Mouse (Mus musculus): ENCODE data around the gene Itga9. TPM values are rescaled to one million over a fixed set of nuclear protein-coding genes. Genes with fewer than 3 reads are reported as not detected.

Gene Itga9
- polyA plus RNA-seq, 1 experiment from 2014 or later = 3.7 TPM

GRCm38 (mm10) chr9:118701791-118702190 is 95.3 kb downstream of the Itga9 start:
- 65% methylated on average over 2 of the region's 2 CpGs for WGBS
- Histone ChIP-seq H3K4me2 (ENCODE audit: low read depth, low read length) (no peak overlapping the region), H3K4me1 (ENCODE audit: control insufficient read depth, insufficient read depth, low read length) (peaks cover 33% of the 10 kb centered on the region), H3K9ac (ENCODE audit: low read depth, low read length) (no peak overlapping the region), H3K27ac (ENCODE audit: low read length) (peak overlapping the region; percentile 54; the same call in 1 of the 2 replicates), H3K4me3 (ENCODE audit: low read length) (no peak overlapping the region), H3K36me3 (ENCODE audit: control insufficient read depth, insufficient read depth, low read length) (no peaks in the 10 kb centered on the region), H3K9me3 (ENCODE audit: control insufficient read depth, low read length) (no peaks in the 10 kb centered on the region), H3K27me3 (replicated peaks; ENCODE audit: control insufficient read depth, insufficient read depth, low read length) (no peaks in the 10 kb centered on the region)
- ATAC-seq = no peak

- Histone ChIP-seq H3K36me3 (ENCODE audit: control insufficient read depth, insufficient read depth, low read length) (0 out of 2 replicates have a peak, but pooled peaks cover 1% of the 10 kb centered on the region), H3K27ac (ENCODE audit: low read length) (no peak overlapping the region), H3K9me3 (ENCODE audit: control insufficient read depth, low read length) (0 out of 2 replicates have a peak, but pooled peaks cover 2% of the 10 kb centered on the region), H3K4me1 (ENCODE audit: control insufficient read depth, insufficient read depth, low read length) (peaks cover 36% of the 10 kb centered on the region), H3K9ac (ENCODE audit: low read depth, low read length) (no peak overlapping the region), H3K4me3 (ENCODE audit: low read length) (no peak overlapping the region), H3K27me3 (replicated peaks; ENCODE audit: control insufficient read depth, insufficient read depth, low read length) (no peaks in the 10 kb centered on the region), H3K4me2 (ENCODE audit: low read depth, low read length) (no peak overlapping the region)
- WGBS = 91% methylated on average over 3 of the region's 3 CpGs
- no peak for ATAC-seq
Observed at GRCm38 (mm10) chr9:118703146-118703545, 96.7 kb downstream of the Itga9 start.

GRCm38 (mm10) chr9:118705381-118706074 is 99.0 kb downstream of the Itga9 start:
- Histone ChIP-seq H3K27ac (ENCODE audit: low read length) (peak overlapping the region; percentile 42; the same call in 1 of the 2 replicates), H3K4me3 (ENCODE audit: low read length) (no peak overlapping the region), H3K4me2 (ENCODE audit: low read depth, low read length) (peak overlapping the region; percentile 24), H3K4me1 (ENCODE audit: control insufficient read depth, insufficient read depth, low read length) (peaks cover 31% of the 10 kb centered on the region), H3K9me3 (ENCODE audit: control insufficient read depth, low read length) (0 out of 2 replicates have a peak, but pooled peaks cover 2% of the 10 kb centered on the region), H3K9ac (ENCODE audit: low read depth, low read length) (no peak overlapping the region), H3K36me3 (ENCODE audit: control insufficient read depth, insufficient read depth, low read length) (0 out of 2 replicates have a peak, but pooled peaks cover 3% of the 10 kb centered on the region), H3K27me3 (replicated peaks; ENCODE audit: control insufficient read depth, insufficient read depth, low read length) (no peaks in the 10 kb centered on the region)
- ATAC-seq = peak; percentile 83
- WGBS = 39% methylated on average over 14 of the region's 14 CpGs

DNA sequence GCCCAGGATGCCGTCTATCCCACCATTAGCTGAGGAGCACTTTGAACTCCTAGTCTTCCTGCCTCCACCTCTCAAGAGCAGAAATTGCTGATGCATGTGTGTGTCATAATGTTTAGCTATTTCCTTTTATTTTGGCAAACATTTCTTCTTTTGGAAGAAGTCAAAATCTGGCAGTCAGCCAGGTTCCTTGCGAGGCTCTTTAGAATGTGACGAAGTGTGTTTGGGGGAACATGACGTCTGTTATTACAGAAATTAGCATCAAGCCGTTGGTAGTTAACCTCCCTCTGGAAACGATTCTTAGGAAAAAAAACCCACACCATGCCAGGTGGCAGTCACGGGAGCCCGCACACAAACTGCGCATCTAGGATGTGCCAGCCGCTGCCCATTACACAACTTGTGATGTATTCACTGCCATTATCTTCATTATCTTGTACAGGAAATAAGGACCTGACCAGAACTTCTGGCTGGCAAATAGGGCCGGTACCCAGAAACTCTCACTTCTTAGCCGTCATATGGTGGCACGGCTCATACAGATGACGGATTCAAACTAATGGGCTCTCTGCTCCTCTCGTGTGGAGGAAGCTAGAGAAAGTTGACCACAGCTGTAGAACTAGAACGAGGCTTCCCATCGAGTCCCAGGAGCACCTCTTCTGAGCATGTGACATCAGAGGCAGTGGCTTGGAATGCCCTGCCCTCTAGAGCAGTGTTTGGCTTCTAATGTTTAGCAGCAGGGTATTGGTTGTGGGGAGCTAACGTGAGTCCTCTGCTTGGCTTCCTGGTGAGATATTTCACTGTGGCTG is 99.9 kb downstream of the Itga9 start:
- H3K36me3 ChIP-seq (ENCODE audit: control insufficient read depth, insufficient read depth, low read length) = 0 out of 2 replicates have a peak, but pooled peaks cover 3% of the 10 kb centered on the region
- 0 out of 2 replicates have a peak, but pooled peaks have one; percentile 40 for ATAC-seq
- H3K27ac ChIP-seq (ENCODE audit: low read length) = peak overlapping the region; percentile 1; the same call in 1 of the 2 replicates
- WGBS = 44% methylated on average over 18 of the region's 18 CpGs
- no peaks in the 10 kb centered on the region for H3K27me3 ChIP-seq (replicated peaks; ENCODE audit: control insufficient read depth, insufficient read depth, low read length)
- no peak overlapping the region for H3K4me2 ChIP-seq (ENCODE audit: low read depth, low read length)
- peaks cover 23% of the 10 kb centered on the region for H3K4me1 ChIP-seq (ENCODE audit: control insufficient read depth, insufficient read depth, low read length)
- no peak overlapping the region for H3K9ac ChIP-seq (ENCODE audit: low read depth, low read length)
- 0 out of 2 replicates have a peak, but pooled peaks cover 2% of the 10 kb centered on the region for H3K9me3 ChIP-seq (ENCODE audit: control insufficient read depth, low read length)
- H3K4me3 ChIP-seq (ENCODE audit: low read length) = no peak overlapping the region

GRCm38 (mm10) chr9:118710625-118711024 is 104.1 kb downstream of the Itga9 start:
- no peak for ATAC-seq
- Histone ChIP-seq H3K27ac (ENCODE audit: low read length) (no peak overlapping the region), H3K4me2 (ENCODE audit: low read depth, low read length) (no peak overlapping the region), H3K4me3 (ENCODE audit: low read length) (no peak overlapping the region), H3K27me3 (replicated peaks; ENCODE audit: control insufficient read depth, insufficient read depth, low read length) (no peaks in the 10 kb centered on the region), H3K4me1 (ENCODE audit: control insufficient read depth, insufficient read depth, low read length) (peaks cover 26% of the 10 kb centered on the region), H3K9ac (ENCODE audit: low read depth, low read length) (no peak overlapping the region), H3K36me3 (ENCODE audit: control insufficient read depth, insufficient read depth, low read length) (0 out of 2 replicates have a peak, but pooled peaks cover 3% of the 10 kb centered on the region), H3K9me3 (ENCODE audit: control insufficient read depth, low read length) (0 out of 2 replicates have a peak, but pooled peaks cover 2% of the 10 kb centered on the region)
- 58% methylated on average over 9 of the region's 9 CpGs for WGBS

- Histone ChIP-seq H3K4me1 (ENCODE audit: control insufficient read depth, insufficient read depth, low read length) (peaks cover 22% of the 10 kb centered on the region), H3K27ac (ENCODE audit: low read length) (no peak overlapping the region), H3K4me2 (ENCODE audit: low read depth, low read length) (no peak overlapping the region), H3K9me3 (ENCODE audit: control insufficient read depth, low read length) (peaks cover 3% of the 10 kb centered on the region; the same call in 1 of the 2 replicates), H3K27me3 (replicated peaks; ENCODE audit: control insufficient read depth, insufficient read depth, low read length) (no peaks in the 10 kb centered on the region), H3K4me3 (ENCODE audit: low read length) (no peak overlapping the region), H3K9ac (ENCODE audit: low read depth, low read length) (no peak overlapping the region), H3K36me3 (ENCODE audit: control insufficient read depth, insufficient read depth, low read length) (0 out of 2 replicates have a peak, but pooled peaks cover 3% of the 10 kb centered on the region)
- ATAC-seq = no peak
- WGBS = 86% methylated on average over 11 of the region's 11 CpGs
Observed at GRCm38 (mm10) chr9:118711749-118712148, 105.3 kb downstream of the Itga9 start.

DNA sequence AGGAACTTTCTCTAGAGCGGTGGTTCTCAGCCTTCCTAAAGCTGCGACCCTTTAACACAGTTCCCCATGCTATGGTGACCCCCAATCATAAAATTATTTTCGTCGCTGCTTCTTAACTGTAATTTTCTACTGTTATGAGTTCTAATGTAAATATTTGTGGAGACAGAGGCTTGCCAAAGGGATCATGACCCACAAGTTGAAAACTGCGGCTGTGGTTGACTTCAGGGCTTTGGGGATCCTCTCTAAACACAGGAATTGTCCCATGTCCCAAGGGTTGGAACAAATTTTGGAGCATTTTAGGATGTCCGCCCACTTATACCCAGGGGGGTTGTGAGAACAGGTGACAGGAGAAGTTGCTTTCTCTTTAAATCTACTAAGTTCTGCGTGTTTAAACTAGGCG is 107.0 kb downstream of the Itga9 start:
- Histone ChIP-seq H3K4me2 (ENCODE audit: low read depth, low read length) (no peak overlapping the region), H3K4me3 (ENCODE audit: low read length) (no peak overlapping the region), H3K4me1 (ENCODE audit: control insufficient read depth, insufficient read depth, low read length) (peaks cover 27% of the 10 kb centered on the region), H3K9ac (ENCODE audit: low read depth, low read length) (no peak overlapping the region), H3K36me3 (ENCODE audit: control insufficient read depth, insufficient read depth, low read length) (no peaks in the 10 kb centered on the region), H3K27ac (ENCODE audit: low read length) (peak overlapping the region; percentile 39; the same call in 1 of the 2 replicates), H3K27me3 (replicated peaks; ENCODE audit: control insufficient read depth, insufficient read depth, low read length) (no peaks in the 10 kb centered on the region), H3K9me3 (ENCODE audit: control insufficient read depth, low read length) (peaks cover 4% of the 10 kb centered on the region; the same call in 1 of the 2 replicates)
- WGBS = 66% methylated on average over 8 of the region's 8 CpGs
- 0 out of 2 replicates have a peak, but pooled peaks have one; percentile 14 for ATAC-seq

- 73% methylated on average over 5 of the region's 5 CpGs for WGBS
- ATAC-seq = no peak
- Histone ChIP-seq H3K4me1 (ENCODE audit: control insufficient read depth, insufficient read depth, low read length) (peaks cover 27% of the 10 kb centered on the region), H3K36me3 (ENCODE audit: control insufficient read depth, insufficient read depth, low read length) (no peaks in the 10 kb centered on the region), H3K9ac (ENCODE audit: low read depth, low read length) (no peak overlapping the region), H3K9me3 (ENCODE audit: control insufficient read depth, low read length) (peaks cover 4% of the 10 kb centered on the region; the same call in 1 of the 2 replicates), H3K27ac (ENCODE audit: low read length) (no peak overlapping the region), H3K4me3 (ENCODE audit: low read length) (no peak overlapping the region), H3K27me3 (replicated peaks; ENCODE audit: control insufficient read depth, insufficient read depth, low read length) (no peaks in the 10 kb centered on the region), H3K4me2 (ENCODE audit: low read depth, low read length) (no peak overlapping the region)
Observed at GRCm38 (mm10) chr9:118714536-118714935, 108.0 kb downstream of the Itga9 start.
